Mouse (Mus musculus): ENCODE data around the gene Srp68. TPM values are rescaled to one million over a fixed set of nuclear protein-coding genes. Genes with fewer than 3 reads are reported as not detected.

Gene Srp68
- polyA plus RNA-seq, 1 experiment from 2014 or later = 63.7 TPM

DNA sequence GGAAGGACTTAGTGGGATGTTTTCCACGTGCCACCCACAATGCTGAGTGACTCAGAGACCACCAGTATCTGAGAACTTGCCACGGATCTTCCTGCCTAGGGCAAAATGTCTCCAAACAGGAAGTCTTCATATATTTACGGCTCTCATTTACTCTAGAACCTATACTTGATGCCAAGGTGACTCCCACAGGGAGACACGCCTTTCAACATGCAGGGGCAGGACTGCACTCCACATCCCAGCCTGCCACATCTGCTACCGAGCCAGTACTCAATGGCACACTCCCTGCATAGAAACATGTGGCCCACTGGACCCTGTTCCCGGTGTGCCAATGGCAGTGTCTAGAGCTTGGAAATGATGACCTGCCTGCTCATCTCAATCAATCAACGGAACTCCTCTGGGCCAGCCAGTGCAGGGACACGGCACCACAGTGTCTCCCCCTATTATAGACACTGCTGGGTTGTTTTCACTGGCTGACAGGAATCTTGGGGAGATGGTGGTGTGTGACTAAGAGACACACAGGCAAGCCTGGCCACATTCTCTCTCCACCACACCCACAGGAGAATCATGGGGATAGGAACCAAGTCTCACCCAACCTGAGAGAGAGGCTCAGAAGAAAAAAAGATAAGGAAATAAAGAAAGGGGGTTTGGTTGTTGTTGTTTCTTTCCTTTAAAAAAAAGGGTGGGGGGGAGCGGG lies 17.9 kb downstream of the Srp68 start:
- 94% methylated on average over 9 of the region's 9 CpGs for WGBS
- no peaks in the 10 kb centered on the region for H3K27me3 ChIP-seq

DNA sequence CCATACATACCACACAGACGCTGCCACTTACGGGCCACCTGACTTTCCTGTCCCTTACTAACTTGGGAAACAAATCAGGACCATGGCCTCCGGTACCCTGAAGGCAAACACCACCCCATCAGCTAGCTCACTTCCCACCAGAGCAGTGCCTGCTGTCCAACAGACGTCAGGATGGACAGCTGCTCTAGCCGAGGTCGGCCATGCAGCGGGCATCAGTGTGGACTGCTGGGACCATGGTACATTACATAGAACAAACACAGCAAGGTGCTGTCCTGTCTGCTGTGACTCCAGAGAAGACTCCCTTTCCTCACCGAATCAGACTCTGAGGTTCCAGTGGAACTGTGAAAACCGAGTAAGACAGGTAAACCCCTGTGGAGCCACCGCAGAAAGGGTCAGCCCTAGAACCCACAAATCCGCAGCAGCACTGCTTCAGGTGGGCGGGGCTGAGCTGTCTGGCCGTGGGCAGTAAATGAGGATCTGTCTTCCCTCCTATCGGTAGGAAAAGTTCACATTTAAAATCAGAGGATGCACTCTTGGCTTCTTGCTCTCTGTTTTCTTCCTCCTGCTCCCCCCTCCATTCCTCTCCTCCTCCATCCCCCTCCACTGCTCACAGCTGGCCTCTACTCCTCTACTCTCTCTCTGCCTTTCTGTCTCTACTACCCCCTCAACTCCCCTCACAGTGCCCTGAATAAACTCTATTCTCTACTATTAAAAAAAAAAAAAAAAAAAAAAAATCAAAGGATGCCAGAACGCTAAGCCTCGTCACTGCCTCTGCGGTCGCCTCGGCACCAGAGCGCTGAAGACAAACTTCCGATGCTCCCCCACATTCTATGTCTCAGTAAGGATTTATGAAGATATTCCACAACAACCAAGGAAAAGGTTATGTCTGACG lies 18.7 kb downstream of the Srp68 start:
- no peak overlapping the region for H3K4me2 ChIP-seq
- ATAC-seq (ENCODE audit: low FRiP score) = no peak
- 87% methylated on average over 22 of the region's 22 CpGs for WGBS
- no peaks in the 10 kb centered on the region for H3K4me1 ChIP-seq (replicated peaks)
- no peaks in the 10 kb centered on the region for H3K27me3 ChIP-seq
- H3K9ac ChIP-seq = no peak overlapping the region
- H3K9me3 ChIP-seq = no peaks in the 10 kb centered on the region
- H3K36me3 ChIP-seq = peaks cover 95% of the 10 kb centered on the region
- no peak overlapping the region for H3K4me3 ChIP-seq
- no peak overlapping the region for H3K27ac ChIP-seq

More for the DNA sequence above, 17.9 kb downstream of the Srp68 start:
- Histone ChIP-seq H3K27ac (no peak overlapping the region), H3K4me3 (no peak overlapping the region), H3K36me3 (peaks cover 95% of the 10 kb centered on the region), H3K9ac (no peak overlapping the region), H3K4me2 (no peak overlapping the region), H3K4me1 (replicated peaks) (no peaks in the 10 kb centered on the region), H3K9me3 (no peaks in the 10 kb centered on the region)
- ATAC-seq (ENCODE audit: low FRiP score) = no peak

DNA sequence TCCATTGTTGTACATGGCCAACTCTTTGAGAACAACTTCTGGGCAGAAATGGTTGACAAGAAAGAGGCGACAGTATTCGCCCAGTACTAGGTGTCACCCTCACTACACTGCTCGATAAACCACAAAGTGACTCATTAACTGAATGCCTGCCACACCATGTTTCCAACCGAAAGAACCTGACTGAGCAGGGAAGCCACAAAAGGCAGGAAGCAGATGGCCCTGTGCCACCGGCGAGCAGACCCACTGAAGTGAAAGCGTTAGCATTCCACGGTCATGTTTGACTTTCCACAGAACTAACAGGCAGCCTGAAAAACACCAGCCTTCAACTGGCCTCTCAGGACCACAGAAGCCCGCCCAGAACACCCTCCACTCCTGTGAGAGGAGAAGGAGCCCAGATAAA lies 19.4 kb downstream of the Srp68 start:
- Histone ChIP-seq H3K9me3 (no peaks in the 10 kb centered on the region), H3K4me1 (replicated peaks) (no peaks in the 10 kb centered on the region), H3K27ac (no peak overlapping the region), H3K9ac (no peak overlapping the region), H3K4me3 (no peak overlapping the region), H3K27me3 (no peaks in the 10 kb centered on the region), H3K4me2 (no peak overlapping the region), H3K36me3 (peaks cover 95% of the 10 kb centered on the region)
- 82% methylated on average over 9 of the region's 9 CpGs for WGBS
- ATAC-seq (ENCODE audit: low FRiP score) = no peak

DNA sequence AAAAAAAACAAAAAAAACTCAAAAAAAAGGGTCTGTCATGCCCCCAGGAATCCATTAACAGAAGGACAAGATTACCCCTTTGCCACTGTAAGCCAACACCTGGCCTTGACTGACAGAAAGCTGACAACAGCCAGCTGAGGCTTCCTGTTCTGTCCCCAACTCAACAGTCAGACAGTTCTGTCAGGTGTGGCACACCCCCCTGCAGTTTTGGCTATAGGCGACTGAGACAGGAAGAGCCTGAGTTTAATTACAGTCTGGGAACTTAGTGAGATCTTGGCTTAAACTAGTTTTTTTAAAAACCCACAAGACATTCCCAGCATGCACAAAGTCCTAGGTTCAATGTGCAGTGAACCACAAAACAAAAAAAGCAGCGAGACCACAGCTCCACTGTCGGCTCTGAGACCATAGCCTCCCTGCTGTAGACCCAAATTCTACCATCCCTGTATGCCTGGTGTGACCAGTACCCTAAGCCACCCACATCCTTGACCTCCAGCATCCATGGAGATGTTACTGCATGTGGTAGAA lies 20.9 kb downstream of the Srp68 start:
- Histone ChIP-seq H3K27me3 (no peaks in the 10 kb centered on the region), H3K9ac (no peak overlapping the region), H3K36me3 (peaks cover 95% of the 10 kb centered on the region), H3K4me1 (replicated peaks) (no peaks in the 10 kb centered on the region), H3K4me2 (no peak overlapping the region), H3K27ac (no peak overlapping the region), H3K9me3 (no peaks in the 10 kb centered on the region), H3K4me3 (no peak overlapping the region)
- no peak for ATAC-seq (ENCODE audit: low FRiP score)
- 89% methylated on average over 3 of the region's 3 CpGs for WGBS

DNA sequence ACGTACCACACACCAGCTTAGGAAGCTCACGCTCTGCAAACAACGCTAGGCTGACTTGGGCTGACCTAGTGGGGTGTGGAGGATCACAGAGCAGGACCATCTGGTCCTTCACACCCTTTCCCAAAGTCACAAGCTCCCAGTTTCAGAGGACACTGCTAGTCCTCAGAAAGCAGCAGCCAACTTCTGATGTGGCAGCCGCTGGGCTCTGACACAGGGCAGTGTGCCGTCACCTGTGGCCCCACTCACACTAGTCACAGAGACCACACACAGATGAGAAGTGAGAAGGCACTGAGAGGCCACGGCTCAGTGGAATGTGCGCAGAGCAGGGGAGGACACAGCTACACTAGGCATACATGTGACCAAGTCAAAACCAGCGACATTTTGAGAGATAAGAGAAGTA lies 23.1 kb downstream of the Srp68 start:
- no peak for ATAC-seq (ENCODE audit: low FRiP score)
- WGBS = 96% methylated on average over 8 of the region's 8 CpGs
- no peaks in the 10 kb centered on the region for H3K9me3 ChIP-seq
- no peaks in the 10 kb centered on the region for H3K27me3 ChIP-seq
- H3K4me1 ChIP-seq (replicated peaks) = no peaks in the 10 kb centered on the region
- peaks cover 99% of the 10 kb centered on the region for H3K36me3 ChIP-seq
- H3K9ac ChIP-seq = no peak overlapping the region
- no peak overlapping the region for H3K27ac ChIP-seq
- H3K4me2 ChIP-seq = no peak overlapping the region
- no peak overlapping the region for H3K4me3 ChIP-seq

DNA sequence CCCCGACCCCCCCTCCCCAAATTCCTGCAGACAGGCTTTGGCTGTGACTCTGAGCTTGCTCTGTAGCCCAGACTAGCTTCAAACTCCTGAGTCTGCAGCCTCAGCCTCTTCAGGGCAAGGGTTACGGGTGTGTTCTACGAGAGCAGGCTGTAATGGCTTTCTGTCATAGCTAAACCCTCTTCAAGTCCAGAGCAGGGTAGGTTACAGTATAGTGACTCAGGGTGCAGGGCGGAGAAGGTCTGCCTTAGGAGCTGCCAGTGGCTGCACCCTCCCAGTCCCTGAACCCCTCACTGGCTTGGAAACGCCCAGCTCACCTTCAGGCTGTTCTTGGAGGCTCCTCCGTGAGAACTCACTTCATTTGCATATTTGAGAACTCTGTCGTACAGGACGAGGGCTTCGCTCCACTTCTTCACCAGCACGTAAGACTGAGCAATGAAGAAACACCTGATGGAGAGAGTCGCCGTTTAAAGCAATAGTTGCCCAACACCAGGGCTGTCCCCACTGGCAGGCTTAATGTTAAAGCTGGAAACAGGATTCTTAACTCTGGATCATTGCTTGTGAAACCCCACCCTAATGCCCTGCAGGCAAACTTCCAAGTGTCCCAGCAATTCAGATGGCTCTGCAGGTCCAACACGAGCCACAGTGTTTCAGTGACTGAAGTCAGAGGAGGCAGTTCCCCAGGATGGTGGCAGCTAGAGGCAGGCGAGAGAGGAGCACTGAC lies 26.4 kb downstream of the Srp68 start:
- Histone ChIP-seq H3K27me3 (no peaks in the 10 kb centered on the region), H3K4me3 (no peak overlapping the region), H3K27ac (no peak overlapping the region), H3K9me3 (no peaks in the 10 kb centered on the region), H3K9ac (no peak overlapping the region), H3K36me3 (peaks cover 100% of the 10 kb centered on the region), H3K4me1 (replicated peaks) (no peaks in the 10 kb centered on the region), H3K4me2 (no peak overlapping the region)
- WGBS = 86% methylated on average over 14 of the region's 14 CpGs
- ATAC-seq (ENCODE audit: low FRiP score) = no peak

DNA sequence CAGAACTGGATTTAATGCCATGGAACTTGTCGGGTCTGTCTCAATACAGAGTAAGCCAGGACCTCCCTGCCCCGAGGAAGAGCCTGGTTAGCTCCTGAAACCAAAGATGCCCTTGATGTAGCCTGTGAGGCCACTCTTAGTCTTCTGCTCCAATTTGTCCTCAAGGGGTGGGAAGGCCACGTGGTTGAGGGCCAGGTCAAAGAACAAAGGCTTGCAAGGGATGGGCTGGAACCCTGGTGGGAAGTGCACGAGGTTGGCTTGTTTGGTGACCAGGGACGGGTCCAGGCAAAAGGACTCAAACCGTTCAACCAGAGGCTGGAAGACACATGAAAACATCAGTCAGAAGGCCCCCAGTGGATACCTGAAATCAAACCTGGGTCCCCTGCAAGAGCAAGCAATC lies 28.4 kb downstream of the Srp68 start:
- H3K4me2 ChIP-seq = no peak overlapping the region
- peaks cover 83% of the 10 kb centered on the region for H3K36me3 ChIP-seq
- peaks cover 9% of the 10 kb centered on the region for H3K4me1 ChIP-seq (replicated peaks)
- WGBS = 83% methylated on average over 6 of the region's 6 CpGs
- H3K4me3 ChIP-seq = no peak overlapping the region
- H3K27ac ChIP-seq = no peak overlapping the region
- H3K9me3 ChIP-seq = no peaks in the 10 kb centered on the region
- H3K27me3 ChIP-seq = no peaks in the 10 kb centered on the region
- no peak overlapping the region for H3K9ac ChIP-seq
- no peak for ATAC-seq (ENCODE audit: low FRiP score)

DNA sequence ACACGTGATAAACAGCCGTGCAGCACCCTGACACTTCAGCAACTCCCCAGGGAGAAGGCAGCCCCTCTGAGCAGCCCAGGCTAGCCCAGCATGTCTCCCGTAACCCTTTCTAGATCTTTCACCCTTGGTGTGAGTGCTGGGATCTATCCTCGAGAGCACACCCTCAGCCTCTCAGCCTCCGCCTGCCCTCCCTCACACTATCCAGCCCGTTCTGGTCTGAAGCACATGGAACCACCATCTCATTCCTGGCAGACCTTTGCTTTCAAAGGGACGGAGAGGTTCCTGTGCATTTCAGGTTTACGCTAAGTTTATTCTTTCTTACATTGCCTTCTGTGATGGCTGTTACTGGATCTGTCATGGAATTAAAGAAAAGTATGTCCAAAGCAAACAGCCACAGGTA lies 29.4 kb downstream of the Srp68 start:
- Histone ChIP-seq H3K4me2 (no peak overlapping the region), H3K27me3 (no peaks in the 10 kb centered on the region), H3K27ac (no peak overlapping the region), H3K9ac (no peak overlapping the region), H3K9me3 (no peaks in the 10 kb centered on the region), H3K36me3 (peaks cover 73% of the 10 kb centered on the region), H3K4me3 (no peak overlapping the region), H3K4me1 (replicated peaks) (peaks cover 13% of the 10 kb centered on the region)
- ATAC-seq (ENCODE audit: low FRiP score) = no peak
- 90% methylated on average over 8 of the region's 8 CpGs for WGBS

DNA sequence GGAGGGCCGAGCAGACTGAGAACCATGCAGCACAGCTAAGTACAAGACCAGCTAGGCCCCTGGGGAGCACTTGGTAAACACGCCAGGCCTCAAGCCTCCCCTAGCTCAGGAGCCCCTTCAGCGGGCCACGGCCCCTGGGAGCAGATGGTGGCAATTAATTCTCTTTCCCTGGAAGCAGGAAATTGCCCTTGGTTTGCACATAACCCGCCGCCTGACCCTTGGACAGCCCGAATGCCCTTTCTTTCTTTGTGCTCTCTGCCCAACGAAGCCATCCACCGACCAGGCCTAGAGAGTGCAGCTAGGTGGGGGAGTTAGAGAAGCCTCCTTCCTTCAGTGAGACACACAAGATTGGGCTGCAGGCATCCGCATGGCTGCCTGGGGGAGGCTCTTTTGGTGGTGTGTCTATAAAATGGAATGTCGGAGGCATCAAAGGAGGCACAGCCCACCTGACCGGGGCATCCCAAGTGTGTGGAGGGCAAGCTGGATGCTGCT lies 32.2 kb downstream of the Srp68 start:
- ATAC-seq (ENCODE audit: low FRiP score) = no peak
- no peak overlapping the region for H3K4me3 ChIP-seq
- peaks cover 23% of the 10 kb centered on the region for H3K4me1 ChIP-seq (replicated peaks)
- H3K9me3 ChIP-seq = no peaks in the 10 kb centered on the region
- no peak overlapping the region for H3K27ac ChIP-seq
- no peak overlapping the region for H3K4me2 ChIP-seq
- 39% methylated on average over 12 of the region's 12 CpGs for WGBS
- peaks cover 45% of the 10 kb centered on the region for H3K36me3 ChIP-seq
- H3K27me3 ChIP-seq = peaks cover 21% of the 10 kb centered on the region
- 0 out of 2 replicates have a peak overlapping the region, but pooled peaks have one; percentile 2 for H3K9ac ChIP-seq

DNA sequence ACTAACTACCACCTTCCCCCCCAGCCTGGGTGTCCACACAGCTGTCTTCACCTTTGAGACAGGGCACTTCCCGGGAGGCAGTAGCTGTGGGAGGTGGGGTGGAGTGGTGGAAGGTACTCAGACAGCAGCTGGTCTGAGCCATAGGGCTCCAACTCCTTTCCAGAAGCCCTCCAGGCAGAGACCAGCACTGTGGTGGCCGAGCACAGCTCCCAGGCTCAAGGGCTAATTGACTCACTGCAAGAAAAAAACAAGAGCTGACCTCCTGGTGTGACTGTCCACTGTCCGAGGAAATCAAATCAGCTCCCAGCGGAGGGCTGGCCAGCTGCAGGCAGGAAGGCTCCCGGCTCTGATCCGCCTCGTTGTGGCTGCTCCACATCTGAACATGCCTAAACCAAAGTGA lies 34.2 kb downstream of the Srp68 start:
- no peak for ATAC-seq (ENCODE audit: low FRiP score)
- Histone ChIP-seq H3K4me3 (no peak overlapping the region), H3K36me3 (peaks cover 25% of the 10 kb centered on the region), H3K27me3 (peaks cover 32% of the 10 kb centered on the region), H3K4me2 (no peak overlapping the region), H3K4me1 (replicated peaks) (peaks cover 23% of the 10 kb centered on the region), H3K27ac (peak overlapping the region; percentile 19; the same call in 1 of the 2 replicates), H3K9ac (peak overlapping the region; percentile 53; the same call in 1 of the 2 replicates), H3K9me3 (no peaks in the 10 kb centered on the region)
- WGBS = 26% methylated on average over 7 of the region's 7 CpGs

DNA sequence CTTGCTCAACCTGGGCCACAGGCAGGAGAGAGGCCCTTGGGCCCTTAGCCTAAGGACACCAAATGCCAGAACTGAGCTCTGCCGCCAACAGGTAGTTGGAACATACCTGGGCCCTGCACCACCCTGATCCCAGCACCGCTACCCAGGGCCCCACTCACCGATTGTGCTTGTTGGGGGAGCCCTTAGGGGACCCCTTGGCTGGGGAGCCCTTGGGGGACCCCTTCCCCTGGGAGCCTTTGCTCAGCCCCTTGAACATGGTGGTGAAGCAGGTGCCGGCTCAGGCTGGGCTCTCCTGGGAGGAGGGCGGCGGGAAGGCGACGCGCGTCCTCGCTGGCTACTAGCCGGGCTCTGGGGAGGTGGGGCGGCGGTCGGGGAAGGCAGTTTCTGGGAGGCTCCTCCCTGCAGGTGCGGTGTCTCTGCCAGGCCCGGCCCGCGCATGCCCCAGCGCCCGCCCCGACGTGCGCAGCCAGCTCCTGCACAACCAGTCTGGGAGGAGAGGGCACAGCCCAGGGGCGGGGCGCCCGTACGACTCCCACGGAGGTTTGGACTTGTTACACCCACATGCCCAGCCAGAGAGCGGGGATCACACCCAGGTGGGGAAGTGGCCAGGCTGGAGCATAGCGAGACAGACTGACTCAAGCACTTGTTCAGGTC lies 36.1 kb downstream of the Srp68 start, which contains the start of gene Evpl:
Gene Evpl (minus strand): TSS at position 336 of the 654 bp plus-strand sequence.
- H3K9ac ChIP-seq = 0 out of 2 replicates have a peak within 1 kb of the TSS, but pooled peaks have one; percentile 24
- WGBS = 14% methylated on average over 27 of the region's 31 CpGs
- H3K36me3 ChIP-seq = peaks cover 6% of the 10 kb centered on the region; the same call in 1 of the 2 replicates
- peaks cover 23% of the 10 kb centered on the region for H3K4me1 ChIP-seq (replicated peaks)
- H3K27ac ChIP-seq = no peak within 1 kb of the TSS
- H3K4me2 ChIP-seq = peak within 1 kb of the TSS; percentile 3; the same call in 1 of the 2 replicates
- peaks cover 47% of the 10 kb centered on the region for H3K27me3 ChIP-seq
- no peak for ATAC-seq (ENCODE audit: low FRiP score)
- no peaks in the 10 kb centered on the region for H3K9me3 ChIP-seq
- no peak within 1 kb of the TSS for H3K4me3 ChIP-seq
